Mouse (Mus musculus) forebrain, embryonic 14.5 days (tissue): ENCODE results near the gene Sag. TPM values are rescaled to one million over a fixed set of nuclear protein-coding genes. Genes with fewer than 3 reads are reported as not detected.

ENCODE experiments used
- ATAC-seq: fragments of 200-750 bp; cut with Nextera tagmentation; 2 replicates; pipeline ENCODE4 v1.8.0; 2017; ENCODE audit warnings: mild to moderate bottlenecking, moderate library complexity
- DNase-seq: peaks from one replicate; pipeline ENCODE4 v3.0.0-alpha.2; 2015; ENCODE audit warnings: low spot score
- H3K27ac ChIP-seq: fragments of 300-500 bp; sonication (generic); 2 replicates; pipeline ENCODE4 v1.5.1; 2014; ENCODE audit warnings: low read depth, mild to moderate bottlenecking, control low read depth, low read length, moderate library complexity
- H3K27me3 ChIP-seq: fragments of 300-500 bp; sonication (generic); replicated peaks from 2 replicates; pipeline ENCODE4 v1.6.1; 2014; ENCODE audit warnings: low read length, control low read depth, mixed read lengths; ENCODE audit not compliant: control insufficient read depth, insufficient read depth
- H3K36me3 ChIP-seq: fragments of 300-500 bp; sonication (generic); 2 replicates; pipeline ENCODE4 v1.6.1; 2014; ENCODE audit warnings: low read length, control low read depth; ENCODE audit not compliant: control insufficient read depth, insufficient read depth
- H3K4me1 ChIP-seq: fragments of 300-500 bp; sonication (generic); 2 replicates; pipeline ENCODE4 v1.6.1; 2014; ENCODE audit warnings: antibody characterized with exemption, low read length, control low read depth; ENCODE audit not compliant: control insufficient read depth, insufficient read depth
- H3K4me2 ChIP-seq: fragments of 300-500 bp; sonication (generic); 2 replicates; pipeline ENCODE4 v1.6.1; 2014; ENCODE audit warnings: mild to moderate bottlenecking, control low read depth, low read length
- H3K4me3 ChIP-seq: fragments of 300-500 bp; sonication (generic); 2 replicates; pipeline ENCODE4 v1.5.1; 2014; ENCODE audit warnings: low read depth, low read length, control low read depth
- H3K9ac ChIP-seq: fragments of 300-500 bp; sonication (generic); 2 replicates; pipeline ENCODE4 v1.6.1; 2014; ENCODE audit warnings: mild to moderate bottlenecking, low read length, control low read depth, moderate library complexity
- H3K9me3 ChIP-seq: fragments of 300-500 bp; sonication (generic); replicated peaks from 2 replicates; pipeline ENCODE4 v1.6.1; 2016; ENCODE audit warnings: low read length, control low read depth, mixed read lengths; ENCODE audit not compliant: control insufficient read depth
- WGBS: fragments of 180-500 bp; shearing (Covaris S2); extraction: QIAGEN DNeasy Blood & Tissue Kit; methylation state at CpG from one replicate; pipeline ENCODE4 v1.1.7; 2014; 5-methylcytosine and 5-hydroxymethylcytosine counted together
- polyA plus RNA-seq: library from polyadenylated mRNA; unstranded; fragments of >200 nt; fragmentation: Nextera tagmentation; extraction: Ambion mirVana; gene quantifications from 2 replicates; pipeline ENCODE4 v1.2.1, GENCODE M21; 2014

Sag gene
- polyA plus RNA-seq, 1 experiment from 2014 or later, result 1.0 TPM

DNA sequence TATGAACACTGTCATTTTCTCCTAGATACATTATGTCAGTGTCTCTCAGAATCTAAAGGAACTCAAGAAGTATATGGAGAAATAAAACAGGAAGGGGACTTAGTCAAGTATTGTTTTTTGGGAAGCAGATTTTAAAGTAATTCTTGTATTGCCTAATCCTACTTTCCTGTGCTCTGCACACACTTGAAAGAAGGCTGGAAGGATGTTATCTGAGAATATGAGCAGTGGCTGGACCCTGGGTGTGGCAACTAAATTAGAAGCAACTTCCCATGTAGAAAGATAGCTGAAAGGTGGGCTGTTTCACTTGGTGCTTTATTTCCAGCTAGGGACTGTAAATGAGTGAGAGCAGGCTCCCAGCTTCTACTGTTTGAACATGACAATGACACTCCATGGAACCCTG lies 69.6 kb downstream of the Sag start:
- Histone ChIP-seq H3K27ac (no peak overlapping the region), H3K4me3 (no peak overlapping the region), H3K9ac (no peak overlapping the region), H3K4me2 (no peak overlapping the region), H3K9me3 (no peaks in the 10 kb centered on the region), H3K36me3 (no peaks in the 10 kb centered on the region), H3K27me3 (no peaks in the 10 kb centered on the region), H3K4me1 (no peaks in the 10 kb centered on the region)
- DNase-seq (no peak), ATAC-seq (no peak)

DNA sequence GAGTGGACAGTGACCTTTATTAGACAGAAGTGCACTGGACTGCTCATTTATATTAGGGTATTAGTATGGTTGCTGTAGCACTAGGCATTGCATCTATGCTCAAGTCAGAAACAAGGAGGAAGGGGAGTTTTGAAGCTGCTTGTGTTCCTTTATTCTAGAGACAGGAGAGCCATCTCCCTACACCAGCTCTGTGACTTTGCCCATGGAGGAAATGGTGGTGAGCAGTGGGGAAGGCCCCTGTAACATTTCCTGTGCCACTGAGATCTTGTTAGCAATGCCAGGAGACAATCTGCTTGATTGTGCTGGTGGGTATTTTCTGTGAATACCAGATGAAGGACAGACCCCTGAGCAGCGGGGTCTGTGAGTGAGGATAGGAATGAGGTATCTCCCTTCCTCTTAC lies 72.6 kb downstream of the Sag start:
- DNase-seq, result no peak
- no peaks in the 10 kb centered on the region for H3K27me3 ChIP-seq
- H3K4me1 ChIP-seq, result peaks cover 9% of the 10 kb centered on the region
- WGBS, result 89% methylated on average over 1 of the region's 1 CpGs
- H3K4me3 ChIP-seq, result no peak overlapping the region
- H3K9ac ChIP-seq, result no peak overlapping the region
- no peak overlapping the region for H3K27ac ChIP-seq
- no peak overlapping the region for H3K4me2 ChIP-seq
- no peak for ATAC-seq
- H3K9me3 ChIP-seq, result no peaks in the 10 kb centered on the region
- no peaks in the 10 kb centered on the region for H3K36me3 ChIP-seq

DNA sequence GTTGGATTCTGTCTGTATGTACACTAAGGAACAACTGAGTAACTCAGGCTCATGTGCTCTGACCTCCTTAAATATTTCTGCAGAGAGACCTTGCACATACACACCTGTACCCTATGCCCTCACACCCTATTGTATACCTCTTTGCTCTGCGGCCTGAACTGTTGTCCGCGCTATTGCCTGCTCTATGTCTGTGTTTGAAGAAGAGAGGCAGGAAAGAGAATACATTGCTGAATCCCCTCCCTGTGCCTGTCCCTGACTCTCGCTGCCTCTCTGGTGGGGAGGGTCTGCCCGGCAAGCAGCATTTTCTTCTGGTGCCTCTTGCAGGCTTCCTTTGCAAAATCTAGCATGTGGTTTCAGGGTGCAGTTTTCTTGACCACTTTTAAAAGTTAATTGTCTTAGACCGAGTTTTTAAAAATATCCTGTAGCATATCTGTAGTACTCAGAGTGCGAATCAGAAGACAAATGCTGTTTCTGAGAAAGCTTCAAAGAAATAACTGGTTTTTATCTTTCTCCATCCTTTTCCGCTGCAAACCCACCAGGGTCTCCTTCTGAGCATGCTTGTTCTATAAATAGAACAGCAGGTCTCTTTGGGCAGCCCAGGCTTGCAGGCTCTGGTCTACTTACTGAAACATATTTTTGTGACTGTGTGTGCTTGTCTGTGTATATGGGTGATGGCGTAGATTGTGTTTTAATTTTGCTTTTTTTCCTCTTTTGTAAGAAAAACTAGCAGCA lies 74.2 kb downstream of the Sag start:
- peak; percentile 19 for DNase-seq
- no peak overlapping the region for H3K4me2 ChIP-seq
- H3K36me3 ChIP-seq, result 0 out of 2 replicates have a peak, but pooled peaks cover 7% of the 10 kb centered on the region
- no peaks in the 10 kb centered on the region for H3K9me3 ChIP-seq
- WGBS, result 81% methylated on average over 9 of the region's 9 CpGs
- H3K4me1 ChIP-seq, result peaks cover 9% of the 10 kb centered on the region
- H3K4me3 ChIP-seq, result no peak overlapping the region
- H3K27me3 ChIP-seq, result no peaks in the 10 kb centered on the region
- H3K27ac ChIP-seq, result 0 out of 2 replicates have a peak overlapping the region, but pooled peaks have one; percentile 4
- ATAC-seq, result no peak
- H3K9ac ChIP-seq, result 0 out of 2 replicates have a peak overlapping the region, but pooled peaks have one; percentile 5

DNA sequence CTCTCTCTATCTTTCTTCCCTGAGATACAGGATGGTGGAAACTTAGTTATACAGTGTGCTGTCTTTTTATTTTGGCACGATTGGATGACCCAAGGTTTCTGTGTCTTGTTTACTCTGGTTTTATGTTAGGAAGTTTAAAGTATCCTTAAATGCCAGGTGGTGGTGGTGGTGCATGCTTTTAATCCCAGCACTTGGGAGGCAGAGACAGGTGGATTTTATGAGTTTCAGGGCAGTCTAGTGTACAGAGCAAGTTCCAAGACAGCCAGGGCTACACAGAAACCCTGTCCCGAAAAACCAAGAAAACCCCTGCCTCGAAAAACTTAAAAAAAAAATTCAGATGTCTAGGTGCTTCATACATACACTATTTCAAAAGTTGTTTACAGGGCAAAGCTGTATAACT lies 75.6 kb downstream of the Sag start:
- no peaks in the 10 kb centered on the region for H3K9me3 ChIP-seq
- H3K9ac ChIP-seq, result no peak overlapping the region
- H3K27me3 ChIP-seq, result no peaks in the 10 kb centered on the region
- H3K4me1 ChIP-seq, result peaks cover 9% of the 10 kb centered on the region
- H3K36me3 ChIP-seq, result 0 out of 2 replicates have a peak, but pooled peaks cover 7% of the 10 kb centered on the region
- DNase-seq (no peak), ATAC-seq (no peak)
- 97% methylated on average over 3 of the region's 3 CpGs for WGBS
- H3K4me3 ChIP-seq, result no peak overlapping the region
- no peak overlapping the region for H3K4me2 ChIP-seq
- no peak overlapping the region for H3K27ac ChIP-seq

DNA sequence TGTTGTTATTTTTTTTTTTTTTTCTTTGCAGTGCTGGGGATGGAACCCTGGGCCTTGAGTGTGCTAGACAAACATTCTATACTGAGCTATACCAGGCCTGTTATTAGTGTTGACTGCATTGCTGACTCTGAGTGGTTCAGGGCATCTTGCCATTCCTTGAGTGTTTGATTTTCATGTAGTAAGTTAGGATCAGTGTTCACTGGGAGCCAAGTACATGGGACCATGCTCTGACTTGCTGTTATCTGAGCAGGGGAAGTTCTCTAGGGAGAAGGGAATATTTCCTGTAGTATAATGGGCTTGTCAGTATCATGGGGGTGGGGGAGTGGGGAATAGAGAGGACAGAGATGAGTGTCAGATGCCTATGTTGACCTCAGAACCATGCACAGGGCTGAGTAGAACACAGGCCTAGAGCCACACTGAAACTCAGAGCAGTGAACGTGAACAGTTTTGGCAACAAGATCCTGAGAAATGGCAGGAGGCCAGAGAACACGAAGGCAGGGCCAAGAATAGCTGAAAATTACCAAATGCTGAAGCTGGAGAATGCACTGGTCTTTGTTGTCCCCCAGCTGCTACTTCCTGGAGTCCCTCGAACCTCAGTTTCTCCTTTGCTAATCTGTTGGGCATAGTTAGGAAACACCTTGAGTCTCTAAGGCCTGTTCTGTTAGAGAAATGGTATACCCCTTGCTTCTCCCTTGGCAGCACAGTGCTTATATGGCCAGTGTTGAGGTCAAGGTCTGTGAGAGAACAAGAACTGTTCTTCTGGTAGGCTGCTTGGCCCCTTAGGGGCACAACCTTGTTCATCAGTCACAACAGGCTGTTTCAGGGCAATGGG lies 76.2 kb downstream of the Sag start:
- Histone ChIP-seq H3K36me3 (peaks cover 13% of the 10 kb centered on the region; the same call in 1 of the 2 replicates), H3K27ac (peak overlapping the region; percentile 5; the same call in 1 of the 2 replicates), H3K9me3 (no peaks in the 10 kb centered on the region), H3K4me1 (peaks cover 9% of the 10 kb centered on the region), H3K9ac (no peak overlapping the region), H3K4me3 (no peak overlapping the region), H3K27me3 (no peaks in the 10 kb centered on the region), H3K4me2 (no peak overlapping the region)
- ATAC-seq (peak; percentile 80), DNase-seq (peak; percentile 79)
- 25% methylated on average over 3 of the region's 3 CpGs for WGBS

DNA sequence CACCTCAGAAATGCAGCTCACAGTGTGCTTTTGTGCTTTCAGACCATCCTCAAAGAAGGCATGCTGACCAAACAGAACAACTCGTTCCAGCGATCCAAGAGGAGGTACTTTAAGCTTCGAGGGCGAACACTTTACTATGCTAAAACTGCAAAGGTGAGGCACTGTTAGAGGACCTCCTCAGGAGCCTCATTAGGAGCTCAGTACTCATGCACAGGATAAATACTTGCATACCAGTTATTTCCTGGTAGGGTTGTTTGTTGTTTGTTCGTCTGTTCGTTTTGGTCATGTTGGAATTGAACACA lies 76.8 kb downstream of the Sag start:
- H3K27me3 ChIP-seq, result no peaks in the 10 kb centered on the region
- no peak overlapping the region for H3K4me3 ChIP-seq
- H3K9ac ChIP-seq, result no peak overlapping the region
- WGBS, result 81% methylated on average over 6 of the region's 6 CpGs
- H3K9me3 ChIP-seq, result no peaks in the 10 kb centered on the region
- peaks cover 9% of the 10 kb centered on the region for H3K4me1 ChIP-seq
- H3K36me3 ChIP-seq, result peaks cover 15% of the 10 kb centered on the region; the same call in 1 of the 2 replicates
- no peak for DNase-seq
- 0 out of 2 replicates have a peak overlapping the region, but pooled peaks have one; percentile 5 for H3K27ac ChIP-seq
- ATAC-seq, result no peak
- H3K4me2 ChIP-seq, result no peak overlapping the region

DNA sequence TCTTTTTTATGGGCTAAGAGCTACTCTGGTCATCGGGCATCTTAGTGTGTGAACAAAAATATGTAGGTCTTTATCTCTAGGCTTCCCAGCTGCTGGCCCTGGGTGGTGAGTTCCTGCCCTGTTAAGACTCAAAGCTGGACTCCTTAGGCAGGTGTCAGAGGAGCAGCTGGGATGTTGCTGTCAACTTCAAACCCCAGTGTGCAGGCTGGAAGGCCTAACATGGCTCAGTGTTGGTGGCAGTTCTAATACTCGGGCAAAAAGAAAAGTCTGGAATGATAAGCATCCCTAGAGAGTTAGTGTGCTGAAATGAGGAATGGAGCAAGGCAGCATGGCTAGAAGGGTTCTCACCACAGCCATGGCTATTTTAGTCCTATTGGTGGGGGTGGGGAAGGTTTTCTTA lies 77.4 kb downstream of the Sag start:
- Histone ChIP-seq H3K36me3 (peaks cover 15% of the 10 kb centered on the region; the same call in 1 of the 2 replicates), H3K4me1 (peaks cover 9% of the 10 kb centered on the region), H3K4me2 (no peak overlapping the region), H3K27ac (no peak overlapping the region), H3K4me3 (no peak overlapping the region), H3K27me3 (no peaks in the 10 kb centered on the region), H3K9ac (no peak overlapping the region), H3K9me3 (no peaks in the 10 kb centered on the region)
- 89% methylated on average over 2 of the region's 2 CpGs for WGBS
- ATAC-seq, result no peak
- no peak for DNase-seq

DNA sequence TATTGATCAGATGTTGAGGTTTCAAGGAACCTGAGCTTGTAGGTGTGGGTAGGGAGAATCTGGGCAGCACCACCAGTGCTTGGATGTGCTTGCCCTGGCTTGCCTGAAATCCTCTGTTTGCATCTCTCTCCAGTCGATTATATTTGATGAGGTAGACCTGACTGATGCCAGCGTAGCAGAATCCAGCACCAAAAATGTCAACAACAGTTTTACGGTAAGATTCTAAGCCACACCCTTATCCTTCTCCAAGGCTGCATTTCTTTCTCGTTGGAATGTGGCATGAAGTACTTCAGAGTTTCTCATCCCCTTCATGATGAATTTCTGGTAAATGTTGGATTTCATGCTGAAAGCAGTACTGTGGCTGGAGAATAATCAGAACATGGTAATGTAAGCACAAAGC lies 78.2 kb downstream of the Sag start:
- 87% methylated on average over 4 of the region's 4 CpGs for WGBS
- no peak for ATAC-seq

DNA sequence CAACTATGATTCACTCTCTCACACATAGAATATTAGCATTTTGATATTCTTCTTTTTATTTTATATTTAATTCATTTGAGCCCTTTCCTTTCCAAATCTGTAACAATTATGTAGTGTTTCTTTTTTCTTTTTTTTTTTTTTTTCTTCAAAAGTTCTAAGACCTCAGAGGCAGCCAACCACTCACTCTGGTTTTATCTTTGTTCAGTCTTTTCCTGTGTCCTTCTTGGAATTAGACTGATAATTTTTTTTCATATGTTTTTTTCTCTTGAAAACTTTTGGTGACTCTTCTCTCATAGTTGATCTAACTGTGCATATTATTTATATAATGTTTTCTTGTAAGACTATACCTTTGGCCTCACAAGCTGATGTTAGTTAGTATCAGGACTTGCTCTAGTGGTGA lies 79.1 kb downstream of the Sag start:
- no peak overlapping the region for H3K27ac ChIP-seq
- peaks cover 15% of the 10 kb centered on the region; the same call in 1 of the 2 replicates for H3K36me3 ChIP-seq
- no peaks in the 10 kb centered on the region for H3K27me3 ChIP-seq
- ATAC-seq, result no peak
- H3K4me2 ChIP-seq, result no peak overlapping the region
- no peak overlapping the region for H3K4me3 ChIP-seq
- H3K9me3 ChIP-seq, result no peaks in the 10 kb centered on the region
- H3K9ac ChIP-seq, result no peak overlapping the region
- peaks cover 9% of the 10 kb centered on the region for H3K4me1 ChIP-seq
- no peak for DNase-seq

More for the DNA sequence above, 78.2 kb downstream of the Sag start:
- Histone ChIP-seq H3K4me3 (no peak overlapping the region), H3K36me3 (peaks cover 15% of the 10 kb centered on the region; the same call in 1 of the 2 replicates), H3K4me2 (no peak overlapping the region), H3K27ac (no peak overlapping the region), H3K27me3 (no peaks in the 10 kb centered on the region), H3K4me1 (peaks cover 9% of the 10 kb centered on the region), H3K9ac (no peak overlapping the region), H3K9me3 (no peaks in the 10 kb centered on the region)
- no peak for DNase-seq
